Mouse (Mus musculus) lung, postnatal 10 days (tissue): ENCODE data around the gene AU022252.
A peak's percentile ranks its signal among the peaks of the same experiment; 100 is the strongest.
"Not testable (repeated sequence)": the region's sequence is repeated elsewhere in the genome, so short reads cannot be mapped to it uniquely, and the experiment has no call there.

Experiments
- DNase-seq: peaks from one replicate; pipeline ENCODE4 v3.0.0; 2021

The AU022252 gene

DNA sequence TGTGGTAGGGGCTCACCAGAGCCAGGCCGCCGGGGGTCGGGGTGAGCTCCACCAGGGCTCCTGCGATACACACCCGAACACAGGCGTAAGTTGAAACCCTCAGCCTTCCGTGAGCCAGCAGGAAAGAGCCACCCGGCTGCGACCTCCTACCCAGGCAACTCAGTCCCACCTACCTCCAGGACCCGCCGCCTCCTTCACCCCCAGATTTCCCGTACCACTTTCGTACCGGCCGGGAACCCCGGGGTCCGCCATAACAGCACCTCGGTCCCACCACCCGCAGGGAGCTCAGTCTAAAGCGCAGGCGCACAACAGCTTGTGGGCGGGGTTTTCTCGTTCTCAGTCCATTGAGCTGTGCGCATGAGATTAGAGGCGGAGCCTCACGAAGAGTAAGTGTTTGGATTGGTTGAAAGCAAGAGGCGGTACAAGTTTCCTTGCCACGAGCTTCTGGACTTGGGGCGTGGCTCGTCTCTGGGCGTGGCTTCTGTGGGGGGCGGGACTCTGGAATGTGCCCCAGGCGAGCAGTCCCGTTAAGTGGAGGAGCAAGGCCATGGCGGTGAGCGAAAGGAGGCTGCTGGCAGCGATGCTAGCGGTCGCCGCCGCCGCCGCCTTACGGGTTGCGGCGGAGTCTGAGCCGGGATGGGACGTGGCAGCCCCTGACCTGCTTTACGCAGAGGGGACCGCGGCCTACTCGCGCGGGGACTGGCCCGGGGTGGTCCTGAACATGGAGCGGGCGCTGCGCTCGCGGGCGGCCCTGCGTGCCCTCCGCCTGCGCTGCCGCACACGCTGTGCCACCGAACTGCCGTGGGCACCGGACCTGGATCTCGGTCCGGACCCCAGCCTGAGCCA lies at the start of gene AU022252, which contains the start of gene P3h1:
Gene AU022252 (minus strand): TSS at position 303 of the 846 bp plus-strand sequence.
Gene P3h1 (plus strand): TSS at position 506 of the 846 bp plus-strand sequence.
- DNase-seq: peak; percentile 100

DNA sequence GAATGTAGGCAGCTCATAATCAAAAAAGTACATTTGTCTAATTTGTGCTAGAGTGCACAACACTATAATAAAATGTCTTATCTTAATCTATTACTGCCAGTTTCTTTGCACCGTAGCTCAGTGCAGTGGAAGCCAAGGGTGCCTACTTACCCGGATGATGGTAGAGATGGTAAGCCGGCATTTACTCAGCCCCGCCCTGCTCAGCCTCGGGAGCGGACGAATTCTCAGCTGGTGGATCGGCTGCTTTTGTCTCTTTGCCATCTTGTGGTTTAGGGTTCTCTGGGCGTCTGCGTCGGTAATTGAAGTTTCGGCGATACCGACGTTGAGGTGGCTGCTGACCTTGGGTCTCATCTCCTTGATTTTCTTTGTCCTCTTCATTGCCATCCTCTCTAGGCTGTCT lies 46.3 kb upstream of the AU022252 start:
- DNase-seq: not testable (repeated sequence)

DNA sequence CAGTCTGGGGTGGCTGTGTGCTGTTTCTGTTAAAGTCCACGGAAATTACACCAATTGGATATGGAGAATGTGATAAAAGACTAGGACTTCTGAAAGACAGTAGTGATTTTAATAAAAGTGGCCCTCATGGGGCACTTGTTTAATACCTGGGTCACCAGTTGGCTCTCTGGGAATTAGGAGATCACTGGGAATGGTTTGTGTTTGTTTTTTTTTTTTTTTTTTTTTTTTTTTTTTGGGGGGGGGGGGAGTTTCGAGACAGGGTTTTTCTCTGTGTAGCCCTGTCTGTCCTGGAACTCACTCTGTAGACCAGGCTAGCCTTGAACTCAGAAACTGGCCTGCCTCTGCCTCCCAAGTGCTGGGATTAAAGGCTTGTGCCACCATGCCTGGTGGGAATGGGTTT lies 43.2 kb upstream of the AU022252 start:
- no peak for DNase-seq

DNA sequence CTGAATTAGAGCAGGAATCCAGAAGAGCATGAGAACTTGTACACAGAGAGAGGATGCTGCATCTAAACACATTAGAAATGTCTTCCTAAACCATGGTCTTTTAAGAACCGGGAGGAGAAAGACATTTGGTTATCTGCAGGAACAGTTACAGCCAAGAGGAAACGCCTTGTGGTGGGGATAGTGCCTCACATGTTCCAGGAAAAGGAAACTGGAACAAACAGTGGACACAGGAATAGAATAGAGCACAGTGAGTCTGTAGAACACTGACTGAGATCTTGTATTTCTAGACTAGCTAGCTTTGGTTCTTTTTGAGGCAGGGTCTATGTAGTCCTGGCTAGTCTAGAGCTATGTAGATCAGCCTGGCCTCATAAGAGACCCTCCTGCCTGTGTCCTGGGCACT lies 42.7 kb upstream of the AU022252 start:
- peak; percentile 63 for DNase-seq

DNA sequence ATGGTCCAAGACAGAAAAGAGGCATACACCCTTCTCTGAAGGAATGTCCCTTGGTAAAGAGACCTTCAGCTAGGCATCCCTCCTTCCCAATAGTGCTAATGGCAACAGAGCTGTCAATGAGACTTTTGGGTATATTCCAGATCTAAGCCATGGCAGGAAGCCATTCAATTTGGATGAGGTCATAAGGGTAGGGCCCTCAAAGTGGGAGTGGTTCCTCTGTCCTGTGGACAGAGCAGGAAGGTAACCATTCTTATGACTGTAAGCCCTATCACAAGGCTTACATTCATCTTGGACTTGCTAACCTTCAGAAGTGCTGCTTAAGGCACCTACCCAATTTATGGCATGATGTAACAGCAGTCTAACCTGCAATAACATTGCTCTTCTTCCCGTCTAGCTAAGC lies 42.1 kb upstream of the AU022252 start:
- DNase-seq: peak; percentile 86

DNA sequence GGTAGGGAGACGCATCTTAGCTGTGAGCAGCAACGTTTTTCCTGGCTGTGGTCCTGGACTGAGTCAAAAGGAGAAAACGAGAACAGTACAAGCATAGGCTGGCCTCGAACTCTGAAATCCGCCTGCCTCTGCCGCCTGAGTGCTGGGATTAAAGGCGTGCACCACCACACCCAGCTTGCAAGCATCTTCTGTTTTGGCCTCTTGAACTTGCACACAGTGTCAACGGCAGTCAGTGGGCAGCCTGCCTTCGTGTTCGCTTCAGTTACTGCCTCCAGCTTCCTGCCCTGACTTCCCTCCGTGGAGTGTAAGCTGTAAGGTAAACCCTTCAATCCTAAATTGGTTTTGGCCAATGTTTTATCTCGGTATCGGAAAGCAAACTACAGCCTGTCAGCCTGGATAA lies 34.1 kb upstream of the AU022252 start:
- DNase-seq: no peak

DNA sequence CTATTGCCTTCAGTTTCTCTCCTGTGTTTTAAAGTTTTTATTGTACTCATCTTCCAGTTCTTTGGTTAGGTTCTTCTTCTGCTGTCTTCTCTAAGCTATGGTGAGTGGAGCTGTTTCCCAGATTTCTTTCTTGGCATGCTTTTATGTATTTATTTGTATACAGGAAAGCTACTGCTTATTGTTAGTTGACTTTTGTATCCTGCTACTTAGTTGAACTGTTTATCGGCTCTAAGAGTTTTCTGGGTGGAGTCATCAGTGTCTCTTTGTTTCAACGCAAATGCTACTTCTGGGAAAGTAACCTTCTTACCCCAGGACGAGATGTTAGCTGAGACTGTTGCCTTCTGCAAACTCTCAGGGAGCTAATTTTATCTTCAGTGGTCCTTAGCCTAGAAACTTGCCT lies 30.9 kb upstream of the AU022252 start:
- no peak for DNase-seq

DNA sequence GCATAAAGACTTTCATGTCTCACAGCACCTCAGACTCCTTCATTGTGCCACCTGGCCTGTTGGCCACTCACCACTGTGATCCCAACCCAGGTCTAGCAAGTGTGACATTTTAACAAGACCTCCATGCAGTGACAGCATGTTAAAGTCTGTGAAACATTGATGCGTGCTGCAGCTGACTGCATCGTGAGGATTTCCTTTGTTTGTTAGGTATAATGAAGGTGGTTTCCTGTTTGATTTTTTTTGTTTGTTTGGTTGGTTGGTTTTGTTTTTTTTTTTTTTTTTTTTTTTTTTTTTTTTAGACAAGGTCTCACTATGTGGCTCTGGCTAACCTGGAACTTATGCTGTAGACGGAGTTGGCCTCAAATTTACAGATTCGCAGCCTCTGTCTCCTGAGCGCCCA lies 30.0 kb upstream of the AU022252 start:
- no peak for DNase-seq

DNA sequence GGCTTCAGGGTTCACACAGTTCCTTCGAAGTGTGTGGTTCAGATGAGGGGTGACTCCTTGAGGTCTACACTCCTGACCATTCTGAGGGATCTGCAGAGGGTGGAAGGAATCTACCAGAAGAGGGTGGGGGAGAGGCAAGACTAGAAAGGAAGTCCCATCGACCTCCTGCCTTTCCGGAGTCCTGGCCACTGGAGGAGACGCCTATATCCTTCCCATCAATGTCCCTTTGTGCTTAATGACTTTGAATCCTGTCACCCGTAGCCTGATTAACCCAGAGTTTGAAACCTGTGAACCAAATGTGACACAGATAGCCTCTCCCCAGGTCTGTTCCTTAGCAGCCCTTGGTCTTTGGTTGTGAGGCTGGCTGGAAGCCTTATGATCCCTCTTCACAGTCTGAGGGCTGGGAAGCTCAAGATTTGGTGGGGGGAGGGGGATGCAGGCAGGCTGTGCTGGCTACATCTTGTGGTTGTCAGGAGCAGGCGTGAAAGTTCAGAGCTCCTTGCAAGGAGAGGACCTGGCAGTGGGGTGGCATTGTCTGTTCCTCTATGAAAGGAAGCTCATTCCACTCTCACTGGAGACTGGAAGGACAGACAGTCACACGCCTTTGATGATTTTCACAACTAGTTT lies 28.7 kb upstream of the AU022252 start:
- DNase-seq: no peak

DNA sequence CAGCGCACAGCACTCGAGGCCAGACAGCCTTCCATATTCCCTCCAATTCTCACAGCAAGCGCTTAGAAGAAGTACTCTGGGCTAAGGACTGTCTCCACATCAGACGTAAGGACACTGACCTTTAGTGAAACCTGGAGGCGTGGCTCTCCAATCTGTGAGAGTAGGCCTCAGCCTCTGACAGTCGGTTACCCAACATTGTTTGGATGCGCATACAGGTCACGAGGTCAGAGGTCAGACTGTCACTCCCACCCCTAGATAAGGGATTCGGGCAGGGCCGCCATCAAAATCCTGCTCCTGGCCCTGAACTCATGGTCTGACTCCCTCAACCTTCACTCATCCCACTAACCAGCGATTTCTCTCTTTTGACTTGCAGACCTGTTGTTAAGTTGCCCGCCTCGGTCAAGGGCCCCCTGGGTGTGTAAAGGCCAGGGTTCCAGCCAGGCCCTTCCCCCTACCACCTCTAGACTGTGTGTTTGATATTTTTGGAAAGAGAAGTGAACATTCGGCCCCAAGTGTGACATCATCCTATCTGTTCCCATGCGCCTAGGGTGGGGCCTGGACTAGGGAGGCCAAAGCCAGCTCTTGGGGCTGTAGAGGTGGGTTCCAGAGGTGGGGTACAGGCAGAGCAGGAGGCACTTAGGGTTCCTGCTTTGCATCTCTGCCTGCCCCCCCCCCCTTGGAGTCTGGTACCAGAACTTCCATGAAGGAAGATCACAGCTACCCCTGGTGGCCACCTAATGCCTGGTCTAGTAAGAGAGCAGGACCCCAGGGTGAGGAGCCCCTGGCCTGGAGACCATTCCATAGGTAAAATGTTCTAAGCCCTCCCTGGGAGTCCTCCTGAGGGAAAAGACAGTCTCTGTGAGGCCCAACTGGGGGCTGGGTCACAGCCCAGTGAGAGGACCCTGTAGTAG lies 27.1 kb upstream of the AU022252 start:
- no peak for DNase-seq

DNA sequence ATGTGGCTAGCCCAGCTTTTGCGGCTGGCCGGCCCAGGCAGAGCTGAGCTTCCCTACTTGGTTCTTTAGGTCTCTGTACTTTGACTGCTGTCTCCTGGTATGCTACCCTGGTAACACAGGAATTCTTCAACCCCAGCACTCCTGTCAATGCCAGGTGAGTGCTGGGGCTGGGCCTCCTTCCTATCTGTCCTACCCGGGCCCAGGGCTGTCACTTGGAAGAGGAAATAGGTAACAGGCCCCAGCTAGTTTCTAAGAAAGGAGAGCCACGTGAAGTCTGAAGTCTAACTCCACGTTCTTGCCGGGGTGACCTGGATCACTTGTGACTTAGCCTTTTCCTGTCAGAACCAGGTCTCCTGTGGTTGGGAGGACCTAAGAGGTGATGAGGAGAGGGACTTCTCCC lies 24.6 kb upstream of the AU022252 start:
- no peak for DNase-seq

DNA sequence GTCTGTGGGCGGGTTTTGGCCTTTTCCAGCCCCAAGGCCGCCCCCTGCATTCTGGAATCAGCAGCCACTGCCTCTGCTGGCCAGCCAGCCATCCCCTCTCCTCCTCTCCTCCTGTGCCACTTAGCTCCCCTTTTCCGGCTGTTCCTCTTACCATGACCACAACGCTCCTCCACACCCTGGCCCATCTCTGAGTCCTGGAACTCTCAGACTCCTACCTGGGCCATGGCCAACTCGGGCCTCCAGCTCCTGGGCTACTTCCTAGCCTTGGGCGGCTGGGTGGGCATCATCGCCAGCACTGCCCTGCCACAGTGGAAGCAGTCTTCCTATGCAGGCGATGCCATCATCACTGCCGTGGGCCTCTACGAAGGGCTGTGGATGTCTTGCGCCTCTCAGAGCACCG lies 22.8 kb upstream of the AU022252 start, which contains the start of gene Cldn19:
Gene Cldn19 (plus strand): TSS at position 64 of the 400 bp plus-strand sequence.
- no peak for DNase-seq

DNA sequence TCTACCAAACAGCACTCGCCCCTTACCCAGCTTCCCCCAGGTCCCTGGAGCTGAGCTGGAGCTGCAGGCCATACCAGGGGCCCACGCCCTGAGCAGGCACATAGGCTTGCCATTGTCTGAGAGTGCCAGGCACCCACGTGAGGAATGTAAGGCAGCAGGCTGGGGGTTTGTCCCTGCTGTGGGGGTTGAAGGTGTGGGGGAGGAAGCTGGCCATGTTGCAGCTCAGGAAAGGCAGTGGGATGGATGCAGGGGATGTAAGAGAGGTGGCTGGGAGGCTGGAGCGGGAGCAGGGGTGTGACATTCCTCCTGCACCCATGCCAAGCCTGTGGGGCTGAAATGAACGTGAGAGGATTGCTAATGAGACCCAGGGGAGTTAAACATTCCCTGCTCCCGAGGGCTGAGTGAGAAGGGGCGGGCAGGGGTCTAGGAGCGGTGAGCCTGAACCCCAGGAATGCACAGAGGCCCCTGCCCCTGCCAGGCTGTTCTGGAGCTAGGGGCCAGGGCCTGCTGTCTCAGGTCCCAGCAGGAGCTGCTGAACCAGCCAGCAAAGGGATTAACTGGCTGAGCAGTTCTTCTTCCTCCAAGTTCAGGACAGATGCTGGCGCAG lies 21.6 kb upstream of the AU022252 start:
- no peak for DNase-seq

DNA sequence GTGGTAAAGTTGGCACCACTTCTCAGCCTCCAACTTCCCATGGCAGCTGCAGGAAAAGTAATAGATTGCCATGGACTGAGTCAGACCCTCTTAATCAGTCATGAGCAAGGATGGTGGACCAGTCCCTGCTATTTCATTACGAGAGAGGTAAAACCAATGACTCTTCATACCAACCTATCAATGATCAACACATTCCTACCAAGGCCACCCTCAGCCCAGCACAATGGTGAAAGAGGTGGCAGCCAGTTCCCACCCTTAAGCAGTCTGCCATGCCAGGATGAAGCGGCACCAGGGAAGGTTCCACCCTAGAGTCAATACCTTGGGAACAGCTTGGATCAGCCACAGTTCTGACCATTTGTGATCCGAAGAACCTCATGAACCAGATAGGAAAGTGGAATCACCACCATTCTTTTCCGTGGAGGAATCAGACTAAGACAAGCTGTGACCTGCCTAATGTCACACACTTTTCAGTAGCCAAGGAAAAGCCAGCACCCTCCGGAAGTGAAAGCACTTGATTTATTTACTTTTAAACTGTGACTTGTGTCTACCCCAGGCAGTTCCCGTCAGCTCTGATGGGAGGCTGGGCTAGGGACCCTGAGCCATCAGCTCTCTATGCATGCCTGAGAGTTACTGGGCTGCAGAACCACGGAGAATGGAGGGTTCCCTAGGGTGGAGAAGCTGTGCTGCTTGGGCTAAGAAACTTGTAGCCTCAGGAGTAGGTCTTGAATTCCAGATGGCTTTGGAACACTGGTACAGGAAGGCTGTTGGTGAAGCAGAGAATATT lies 19.7 kb upstream of the AU022252 start:
- no peak for DNase-seq

DNA sequence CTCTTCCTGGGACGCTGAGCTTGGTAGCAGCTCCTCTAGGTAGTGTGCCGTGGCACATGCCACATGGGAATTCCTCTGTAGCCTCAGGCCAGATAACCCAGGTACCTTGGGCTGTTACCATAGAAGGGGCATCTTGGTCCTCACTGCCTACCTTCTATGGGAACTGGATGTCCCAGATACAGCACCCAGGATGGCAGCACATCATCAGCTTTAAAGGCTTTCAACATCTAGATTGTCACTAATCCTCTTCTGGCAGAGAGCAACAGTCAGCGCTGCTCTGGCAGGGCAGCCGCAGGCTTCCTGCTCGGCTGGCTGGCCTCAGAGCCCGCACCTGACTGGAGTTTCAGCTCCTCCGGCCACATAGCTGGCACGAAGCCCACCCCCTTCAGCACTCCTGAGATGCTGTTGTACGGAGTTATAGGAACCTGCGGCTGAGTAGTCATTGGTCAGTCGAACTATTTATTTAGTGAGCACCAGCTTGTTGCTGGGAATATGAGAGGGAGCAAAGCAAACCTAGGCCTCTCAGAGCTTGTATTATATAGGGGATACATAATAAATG lies 16.0 kb upstream of the AU022252 start:
- DNase-seq: peak; percentile 55

DNA sequence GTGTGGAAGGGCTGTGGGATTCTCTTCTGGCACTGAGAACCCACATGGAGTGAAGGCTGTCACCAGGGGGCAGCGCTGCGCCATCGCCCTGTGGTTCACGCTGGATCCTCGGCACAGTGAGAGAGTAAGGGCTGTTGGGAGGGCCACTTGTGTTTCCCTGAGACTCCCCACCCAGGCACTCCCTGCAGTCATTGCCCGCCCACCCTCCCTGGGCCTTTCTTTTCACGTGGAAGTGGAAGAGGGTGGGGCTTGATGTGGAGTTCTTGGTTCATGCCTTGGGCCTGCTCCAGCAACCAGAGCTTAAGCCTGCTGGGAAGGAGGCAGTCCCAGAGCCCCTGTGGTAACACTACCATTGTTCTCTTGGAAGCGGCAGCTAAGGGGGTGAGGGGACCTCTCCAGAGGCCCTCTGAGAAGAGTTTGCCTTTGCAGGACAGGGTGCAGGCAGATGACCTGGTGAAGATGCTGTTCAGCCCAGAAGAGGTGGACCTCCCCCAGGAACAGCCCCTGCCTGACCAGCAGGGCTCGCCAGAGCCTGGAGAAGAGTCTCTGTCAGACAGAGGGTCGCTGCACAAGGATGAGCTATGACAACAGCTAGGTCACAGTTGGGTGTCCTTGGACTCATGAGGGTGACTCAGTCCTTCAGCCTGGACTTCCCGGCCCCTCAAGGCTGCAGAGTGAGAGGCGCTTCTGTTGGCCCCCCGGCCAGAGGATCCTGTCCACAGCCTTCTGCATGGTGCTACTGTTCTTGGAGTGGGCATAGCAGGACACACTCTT lies 15.1 kb upstream of the AU022252 start:
- peak; percentile 90 for DNase-seq

DNA sequence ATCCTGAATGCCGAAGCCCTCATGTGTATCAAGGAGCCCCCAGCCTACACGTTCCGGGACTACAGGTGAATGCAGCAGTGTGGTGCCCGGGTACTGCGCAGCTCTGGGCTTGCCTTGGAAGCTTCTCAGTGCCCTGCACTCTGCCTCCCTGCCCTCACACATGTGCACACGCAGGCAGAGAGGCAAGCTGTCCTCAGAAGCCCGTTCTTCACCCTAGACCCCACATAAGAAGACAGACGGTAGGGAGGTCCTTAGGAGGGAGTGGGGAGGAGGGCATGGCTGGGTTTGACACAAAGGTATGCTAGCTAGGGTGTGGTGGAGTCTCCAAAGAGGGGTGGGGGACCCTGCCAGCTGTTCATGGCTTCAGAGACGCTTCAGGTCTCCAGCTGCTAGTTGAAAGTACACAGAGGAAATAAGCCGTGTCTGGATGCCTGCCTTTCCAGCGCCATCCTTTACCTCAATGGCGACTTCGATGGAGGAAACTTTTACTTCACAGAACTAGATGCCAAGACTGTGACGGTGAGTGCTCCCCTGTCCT lies 14.2 kb upstream of the AU022252 start:
- no peak for DNase-seq

DNA sequence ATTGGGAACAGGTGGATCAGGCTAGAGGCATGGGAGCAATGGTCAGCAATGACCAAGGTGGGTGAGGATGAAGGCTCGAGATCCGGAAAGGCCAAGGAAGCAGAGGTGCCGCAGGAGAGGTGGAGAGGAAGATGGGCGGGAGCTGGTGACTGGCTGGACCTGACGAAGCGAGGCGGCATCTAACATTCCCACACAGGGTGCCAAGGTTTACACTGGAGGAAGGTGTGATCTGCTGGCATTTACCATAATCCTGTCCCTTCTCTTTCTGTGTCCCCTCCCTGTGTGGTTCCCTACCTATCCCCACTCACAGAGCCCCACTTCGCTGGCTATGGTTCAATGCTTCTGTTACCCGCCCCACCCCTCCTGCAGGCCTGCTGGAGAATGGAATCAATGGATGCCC lies 13.4 kb upstream of the AU022252 start:
- DNase-seq: no peak

DNA sequence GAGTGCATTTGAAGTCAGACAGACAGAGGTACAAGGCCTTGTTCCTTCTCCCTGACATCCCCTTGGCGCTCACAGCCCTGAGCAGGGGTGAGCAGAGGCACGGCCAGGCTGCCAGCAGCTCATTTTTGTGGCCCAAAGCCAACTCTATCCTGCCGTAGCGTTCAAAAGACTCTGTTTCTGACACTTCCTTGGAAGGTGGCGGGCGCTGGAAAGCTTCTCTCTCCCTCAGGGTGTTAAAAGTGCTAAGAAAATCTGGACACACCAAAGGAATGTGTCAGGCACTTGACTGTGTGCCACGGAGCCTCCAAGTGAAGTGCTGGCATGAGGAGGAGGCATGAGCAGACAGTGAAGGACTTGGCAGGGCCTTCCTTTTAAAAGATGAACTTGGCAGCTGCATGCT lies 13.0 kb upstream of the AU022252 start:
- DNase-seq: peak; percentile 58

DNA sequence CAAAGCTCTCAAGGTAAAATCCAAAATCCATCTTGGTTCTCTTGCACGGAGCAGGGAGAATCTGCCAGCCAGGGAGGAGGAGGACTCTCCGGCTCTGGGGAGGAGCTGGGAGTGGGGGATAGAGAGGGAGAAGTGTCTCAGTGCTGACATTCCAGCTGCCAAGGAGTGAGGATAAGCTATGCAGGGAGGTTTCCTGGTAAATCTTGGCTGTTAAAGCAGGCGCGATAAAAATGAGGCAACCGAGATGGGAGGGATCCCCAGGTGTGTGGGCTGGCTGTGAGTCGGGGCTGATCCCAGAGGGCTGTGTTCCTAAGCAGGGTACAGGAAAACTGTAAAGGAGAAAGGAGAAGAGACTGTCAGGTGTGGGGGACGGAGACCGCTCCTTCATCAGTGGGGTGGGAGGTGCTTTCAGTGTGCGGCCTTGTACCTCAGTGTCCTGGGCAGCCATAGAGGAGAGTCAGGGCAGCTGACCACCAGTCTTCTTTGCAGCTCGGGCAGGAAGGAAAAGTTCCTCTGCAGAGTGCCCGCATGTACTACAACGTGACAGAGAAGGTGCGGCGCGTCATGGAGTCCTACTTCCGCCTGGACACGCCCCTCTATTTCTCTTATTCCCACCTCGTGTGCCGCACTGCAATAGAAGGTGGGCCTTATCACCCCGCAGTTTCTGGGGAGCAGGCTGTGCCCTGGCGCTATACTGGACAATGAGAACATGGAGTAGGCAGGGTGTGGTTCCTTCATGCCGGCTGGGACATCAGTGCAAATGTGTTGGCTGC lies 12.1 kb upstream of the AU022252 start:
- DNase-seq: no peak
